Mouse (Mus musculus) R1 (cell line): ENCODE results near the gene Parvg.
"Not testable (repeated sequence)": the region's sequence is repeated elsewhere in the genome, so short reads cannot be mapped to it uniquely, and the experiment has no call there.

Experiments
- DNase-seq: peaks from one replicate; pipeline ENCODE4 v3.0.0-alpha.2; 2018; ENCODE audit warnings: low read depth, low spot score

Gene Parvg

DNA sequence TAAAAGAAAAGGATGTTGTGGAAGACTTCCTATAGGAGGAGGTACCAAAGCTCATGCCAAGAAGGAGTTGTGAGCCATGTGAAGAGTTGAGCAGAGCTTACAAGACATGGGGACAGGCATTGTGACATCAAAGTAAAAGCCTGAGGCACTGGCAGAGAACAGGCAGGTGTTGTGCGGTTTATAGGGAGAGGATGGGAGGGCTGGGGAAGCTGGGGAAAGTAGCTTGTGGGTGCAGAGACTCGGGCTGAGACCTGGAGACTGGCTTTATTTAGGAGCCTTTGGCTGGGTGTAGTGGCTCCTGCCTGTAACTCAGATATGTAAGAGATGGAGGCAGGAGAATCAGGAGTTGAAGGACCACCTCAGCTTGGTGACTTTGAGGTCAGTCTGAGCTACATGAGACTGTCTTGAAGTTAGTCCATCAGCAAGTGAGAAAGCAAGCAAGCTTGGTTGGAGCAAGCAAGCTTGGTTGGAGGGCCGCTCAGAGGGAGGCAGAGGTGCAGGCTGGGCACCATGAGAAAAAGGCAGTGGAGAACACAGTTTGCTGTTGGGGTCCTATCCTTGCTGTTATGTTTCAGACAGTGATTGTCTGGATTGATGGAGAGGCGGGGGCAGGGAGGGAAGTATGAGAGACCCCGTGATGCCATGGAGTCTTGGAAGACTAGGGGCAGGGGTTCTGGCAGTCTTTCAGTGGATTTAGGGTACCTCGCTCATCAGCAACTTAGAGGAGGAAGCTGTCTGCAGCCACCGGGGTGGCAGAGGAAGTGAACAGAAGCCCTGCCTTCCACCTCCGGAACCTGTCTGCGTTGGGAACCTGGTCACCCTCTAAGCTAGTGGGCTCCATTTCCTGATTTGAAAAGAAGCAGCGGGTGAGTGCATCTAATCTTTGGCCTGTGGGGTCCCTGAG lies at the start of gene Parvg:
Parvg (plus strand) TSS at position 61 of the 904 bp plus-strand sequence.
- no peak for DNase-seq

DNA sequence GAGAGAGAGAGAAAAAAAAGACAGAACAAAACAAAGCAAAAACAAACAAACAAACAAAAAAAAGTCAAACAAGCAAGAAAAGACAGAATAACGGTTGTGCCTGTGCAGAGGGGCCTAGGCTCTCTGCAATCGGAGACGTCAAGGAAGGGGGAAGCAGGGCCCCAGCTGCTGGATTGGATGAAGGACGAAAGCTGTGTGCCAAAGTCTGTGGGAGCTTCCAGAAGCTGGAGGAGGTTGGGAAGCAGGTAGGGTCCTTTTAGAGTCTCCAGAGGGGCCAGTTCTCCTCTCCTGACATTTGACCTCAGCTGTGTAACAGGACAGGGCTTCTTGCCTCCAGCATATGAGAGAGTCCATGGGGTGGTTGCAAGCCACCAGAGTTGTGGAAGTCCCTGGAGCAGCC lies 47.8 kb upstream of the Parvg start:
- no peak for DNase-seq

DNA sequence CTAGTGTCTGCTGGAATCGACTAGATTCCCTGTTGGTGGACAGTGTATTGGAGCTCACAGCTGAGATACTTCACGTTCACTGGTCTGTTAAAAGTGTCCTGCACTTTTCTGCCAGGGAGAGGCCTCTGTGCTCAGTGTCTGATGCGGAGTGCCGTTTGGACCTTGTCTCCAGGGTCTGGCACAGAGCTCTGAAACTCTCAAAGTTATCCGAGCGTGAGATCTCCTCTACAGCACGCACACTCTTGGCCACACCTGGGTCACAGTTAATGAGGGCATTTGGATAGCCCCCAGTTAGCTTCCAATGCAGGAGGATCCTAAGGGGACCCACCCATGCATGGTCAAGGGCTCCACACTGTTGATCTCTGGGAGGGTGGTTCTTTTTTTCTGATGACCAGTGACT lies 45.7 kb upstream of the Parvg start:
- no peak for DNase-seq

DNA sequence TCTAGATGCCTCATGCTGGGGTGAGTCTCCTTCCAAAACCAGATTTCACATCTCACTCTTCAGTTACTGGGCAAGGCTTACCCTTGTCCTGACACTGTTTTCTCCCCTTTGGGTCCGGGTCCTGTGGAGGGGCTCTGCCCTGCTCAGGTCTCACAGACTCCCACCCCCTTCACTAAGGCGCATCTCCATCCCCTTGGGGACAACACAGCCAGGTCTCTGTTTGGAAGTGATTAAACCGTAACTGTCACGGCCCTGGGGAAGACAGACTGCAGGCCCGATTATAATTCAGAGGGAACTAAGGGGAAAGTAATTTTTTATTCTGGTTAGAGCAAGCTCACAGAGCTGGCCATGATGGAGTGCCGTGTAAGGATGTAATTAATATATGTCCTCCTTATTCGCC lies 45.2 kb upstream of the Parvg start:
- DNase-seq: no peak

DNA sequence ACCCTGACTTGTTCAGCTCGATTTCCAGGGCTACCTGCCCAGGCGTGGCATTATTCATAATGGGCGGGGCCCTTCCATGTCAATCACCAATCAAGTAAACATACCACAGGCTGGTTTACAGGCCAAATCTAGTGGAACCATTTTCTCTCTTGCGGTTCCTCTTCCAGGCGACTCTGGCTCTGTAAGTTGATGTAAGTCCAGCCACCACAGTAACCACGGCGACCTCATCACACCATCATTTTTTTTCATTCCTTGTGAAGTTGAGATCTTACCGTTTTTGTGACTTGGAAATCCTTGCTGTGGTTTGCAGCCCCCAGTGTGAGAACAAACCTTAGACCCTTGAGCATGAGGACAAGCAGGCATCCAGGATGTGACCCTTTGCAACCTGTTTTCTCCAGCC lies 43.5 kb upstream of the Parvg start:
- DNase-seq: no peak

DNA sequence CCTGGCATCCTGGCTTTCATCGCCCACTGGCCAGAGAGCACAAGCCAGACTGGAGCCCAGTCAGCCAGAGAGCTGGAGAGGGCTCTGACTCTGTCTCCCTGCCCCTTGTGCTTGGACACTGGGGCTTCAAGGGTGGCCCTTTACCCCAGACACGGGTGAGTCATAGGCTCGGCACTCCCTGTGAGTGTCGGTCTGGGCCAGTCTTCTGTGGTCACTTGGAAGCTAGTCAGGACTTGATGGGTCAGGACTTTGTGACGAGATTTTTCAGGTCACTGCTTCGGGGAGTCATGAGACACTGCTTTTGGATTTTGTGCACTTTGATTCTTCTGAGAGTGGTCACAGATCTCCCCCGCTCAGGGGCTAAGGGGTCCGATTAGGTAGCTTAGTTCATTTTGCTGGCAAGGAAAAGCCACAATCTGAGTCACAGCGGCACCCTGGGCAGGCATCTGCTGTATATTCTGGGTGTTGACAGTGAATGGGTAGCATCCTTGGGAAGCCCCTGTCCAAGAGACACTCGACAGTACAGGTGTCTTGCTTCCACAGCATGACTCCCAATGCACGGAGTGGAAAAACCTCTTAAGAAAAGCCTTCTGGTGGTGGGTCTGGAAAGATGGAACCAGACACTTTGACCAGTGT lies 43.0 kb upstream of the Parvg start:
- DNase-seq: no peak

DNA sequence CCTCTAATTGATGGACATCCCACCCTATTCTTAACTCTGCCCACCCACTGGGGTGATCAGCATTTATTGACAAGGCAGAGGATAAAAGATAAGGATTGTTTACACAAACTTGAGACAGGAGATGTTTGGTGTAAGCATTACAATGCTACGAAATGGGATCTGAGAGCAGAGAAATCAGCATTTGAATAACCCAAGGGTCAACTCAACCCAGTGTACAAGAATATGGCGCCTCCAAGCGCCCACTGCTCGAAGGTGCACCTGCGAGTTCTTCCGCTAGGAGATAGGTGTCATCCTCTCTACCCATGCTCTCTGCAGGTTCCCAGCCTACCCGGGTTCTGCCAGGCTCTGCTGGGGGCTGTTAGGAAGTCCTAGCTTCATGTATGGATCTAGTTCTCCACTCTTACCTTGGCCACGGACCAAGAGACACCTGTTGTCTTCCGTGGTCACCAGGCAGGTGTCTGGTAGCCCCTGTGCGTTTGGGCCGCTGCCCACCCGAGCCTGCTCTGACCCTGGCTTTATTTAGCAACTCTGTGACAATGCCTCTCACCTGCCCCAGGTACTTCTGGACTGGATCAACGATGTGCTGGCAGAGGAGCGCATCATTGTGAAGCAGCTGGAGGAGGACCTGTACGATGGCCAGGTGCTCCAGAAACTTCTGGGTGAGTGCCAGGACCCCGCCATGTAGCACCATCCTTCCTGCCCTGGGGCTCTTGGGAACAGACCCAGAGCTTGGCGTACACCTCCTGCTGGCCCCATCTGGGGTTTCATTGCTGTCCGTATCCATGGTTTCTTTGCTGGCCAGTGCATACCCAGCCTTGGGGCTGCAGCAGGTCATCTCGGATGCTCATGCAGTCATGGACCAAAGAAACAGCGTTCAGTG lies 41.4 kb upstream of the Parvg start:
- peak; percentile 83 for DNase-seq

DNA sequence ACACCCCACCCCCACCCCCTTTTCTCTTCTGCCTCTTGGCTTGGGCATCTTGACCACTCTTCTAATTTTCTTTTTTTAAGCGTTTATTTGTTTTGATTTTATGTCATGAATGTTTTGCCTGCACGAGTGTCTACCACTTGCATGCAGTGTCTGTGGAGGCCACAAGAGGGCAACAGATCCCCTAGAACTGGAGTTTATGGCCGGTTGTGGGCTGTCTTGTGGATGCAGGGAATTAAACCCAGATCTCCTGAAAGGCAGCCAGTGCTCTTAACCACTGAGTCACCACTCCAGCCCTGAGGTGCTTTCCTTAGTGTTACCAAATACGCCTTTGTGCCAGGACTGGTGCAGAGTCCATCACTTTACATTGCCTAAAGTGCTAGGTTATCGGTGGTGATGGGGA lies 39.8 kb upstream of the Parvg start:
- DNase-seq: peak; percentile 61

DNA sequence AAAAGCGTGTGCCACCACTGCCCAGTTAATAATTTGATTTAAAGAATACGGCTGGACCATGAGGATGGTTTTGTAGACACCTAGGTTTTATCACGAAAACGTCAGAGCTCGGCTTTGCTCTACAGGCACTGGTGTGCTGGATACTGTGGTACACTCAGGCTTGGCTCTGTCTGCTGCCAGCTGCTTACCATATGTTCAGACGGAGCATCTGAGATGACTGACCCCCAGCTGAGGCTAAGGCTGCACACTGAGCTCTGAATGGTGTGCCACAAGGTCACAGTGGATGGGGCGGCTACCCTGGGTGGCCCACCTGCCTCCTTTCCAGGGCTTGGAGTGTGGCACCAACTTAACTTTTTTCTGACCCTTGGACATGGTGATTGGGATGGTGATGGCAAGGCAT lies 38.4 kb upstream of the Parvg start:
- no peak for DNase-seq

DNA sequence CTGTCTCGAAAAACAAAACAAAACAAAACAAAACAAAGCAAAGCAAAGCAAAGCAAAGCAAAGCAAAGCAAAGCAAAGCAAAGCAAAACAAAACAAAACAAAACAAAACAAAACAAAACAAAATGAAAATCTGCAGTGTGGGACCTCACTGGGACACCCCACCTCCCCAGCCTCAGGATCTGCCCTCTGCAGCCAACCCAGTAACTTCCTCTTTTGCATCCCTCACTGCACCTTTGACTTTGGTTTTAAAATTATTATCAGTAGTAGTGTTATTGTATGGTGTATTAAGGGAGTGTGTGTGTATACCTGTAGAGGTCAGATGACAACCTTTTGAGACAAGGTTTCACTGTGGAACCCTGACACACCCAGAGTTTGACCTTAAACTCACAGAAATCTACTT lies 34.9 kb upstream of the Parvg start:
- not testable (repeated sequence) for DNase-seq

DNA sequence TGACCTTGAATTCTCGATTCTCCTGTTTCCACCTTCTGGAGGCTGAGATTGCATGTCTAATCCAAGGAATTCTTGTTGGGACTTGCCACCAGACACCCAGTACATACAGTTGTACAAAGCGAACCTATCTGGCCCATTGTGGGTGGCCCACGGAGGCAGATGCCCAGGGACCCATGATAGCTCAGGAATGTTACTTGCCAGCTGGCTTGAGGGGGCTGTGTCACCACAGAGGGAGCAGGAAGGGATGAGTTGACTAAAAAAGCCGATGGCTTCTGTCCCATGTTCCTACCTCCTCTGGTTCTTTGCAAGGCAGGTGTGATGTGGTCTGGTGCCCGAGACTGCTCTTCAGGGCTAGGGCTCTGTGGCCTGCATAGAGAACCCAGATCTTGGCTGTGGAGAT lies 32.7 kb upstream of the Parvg start:
- no peak for DNase-seq

DNA sequence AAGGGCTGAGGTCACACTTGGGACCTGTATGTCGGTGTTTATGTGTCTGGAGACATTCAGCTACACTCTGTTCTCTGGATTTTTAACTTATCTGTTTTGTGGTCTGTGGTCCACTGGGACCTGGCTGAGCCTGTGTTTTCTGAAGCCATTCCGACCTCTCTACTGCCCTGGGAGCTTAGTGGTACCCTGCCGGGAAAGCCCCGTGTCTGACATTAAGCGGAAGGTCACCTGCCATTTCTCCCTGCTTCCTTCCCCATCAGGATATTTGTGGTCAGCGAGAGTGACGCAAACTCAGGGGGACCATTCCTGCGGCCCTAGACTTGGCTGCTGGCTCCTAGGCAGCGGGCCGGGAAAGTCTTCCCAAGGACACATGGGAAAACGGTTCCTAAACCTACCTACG lies 30.2 kb upstream of the Parvg start:
- DNase-seq: no peak

DNA sequence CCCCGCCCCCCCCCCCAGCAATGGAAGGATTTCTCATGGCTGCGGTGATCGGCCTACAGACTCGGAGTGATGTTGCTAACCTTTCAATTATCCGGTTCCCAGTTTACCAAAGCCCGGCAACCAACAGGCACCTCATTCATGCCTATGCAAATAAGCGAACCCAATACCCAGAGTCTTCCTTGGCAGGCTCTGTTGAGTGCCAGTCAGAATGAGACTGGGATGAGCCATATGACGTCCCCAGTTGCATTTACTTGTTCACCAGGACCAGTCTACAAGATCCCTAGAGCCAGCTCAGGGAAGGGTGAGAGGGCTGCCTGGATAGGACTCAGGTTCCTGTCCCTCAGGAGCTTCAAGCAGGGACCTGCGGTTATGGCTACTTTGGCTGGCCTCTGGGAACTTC lies 29.4 kb upstream of the Parvg start:
- DNase-seq: no peak

DNA sequence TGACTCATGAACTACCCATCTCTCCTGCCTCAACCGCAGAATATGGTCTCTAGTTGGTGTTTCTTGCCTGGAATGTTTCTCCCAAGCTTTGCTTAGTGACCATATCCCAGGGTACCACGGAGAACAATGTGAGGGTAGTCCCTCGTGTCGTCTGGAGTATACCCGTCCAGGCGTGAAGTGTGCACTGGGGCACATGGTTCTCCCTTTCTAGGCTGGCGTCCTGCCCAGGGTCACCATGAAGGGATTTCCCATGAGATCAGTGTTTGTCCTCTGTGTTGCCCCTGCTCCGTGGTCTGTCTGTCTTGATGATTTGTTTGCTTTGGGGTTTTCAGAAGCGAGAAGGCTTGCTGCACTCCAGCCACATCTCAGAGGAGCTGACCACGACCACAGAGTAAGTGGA lies 28.6 kb upstream of the Parvg start:
- DNase-seq: no peak

DNA sequence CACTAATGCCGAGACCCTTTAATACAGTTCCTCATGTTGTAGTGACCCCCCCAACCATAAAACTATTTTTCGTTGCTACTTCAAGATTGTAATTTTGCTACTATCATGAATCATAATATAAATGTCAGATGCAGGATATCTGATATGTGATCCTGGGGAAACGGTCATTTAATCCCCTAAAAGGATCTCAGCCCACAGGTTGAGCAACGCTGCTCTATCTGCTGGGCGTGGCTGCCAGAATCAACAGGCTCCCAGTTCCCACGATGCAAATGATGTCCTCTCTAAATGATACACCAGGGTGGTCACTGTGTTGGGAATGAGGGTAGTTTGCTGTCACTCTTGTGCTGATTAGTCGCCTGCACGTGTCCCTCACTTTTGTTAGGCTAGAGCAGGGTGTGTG lies 26.4 kb upstream of the Parvg start:
- no peak for DNase-seq

DNA sequence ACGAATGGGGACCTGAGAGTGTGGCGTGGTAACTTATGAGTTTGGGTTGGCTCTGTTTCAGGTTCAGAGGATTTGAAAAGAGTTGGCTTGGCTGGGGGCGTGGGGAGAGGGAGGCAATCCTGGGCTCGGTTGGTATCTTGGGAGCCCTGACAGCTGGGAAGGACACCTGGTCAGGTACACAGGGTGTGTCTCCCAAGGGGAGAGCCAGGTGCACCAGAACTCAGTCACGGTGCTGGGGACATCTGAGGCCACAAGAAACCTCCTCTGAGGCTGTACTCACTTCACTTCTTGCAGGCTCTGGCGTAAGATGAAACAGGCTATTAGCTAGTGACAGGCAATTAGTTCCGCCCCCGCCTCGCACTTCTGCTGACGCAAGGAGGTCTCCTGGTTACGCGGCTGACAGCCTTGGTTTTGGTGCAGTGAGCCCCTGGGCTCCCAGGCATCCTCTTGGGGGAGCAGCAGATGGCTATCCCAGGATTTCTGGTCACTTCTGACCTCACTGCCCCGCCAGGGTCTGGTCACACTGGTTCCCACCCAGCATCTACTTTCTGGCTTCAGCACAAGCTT lies 24.9 kb upstream of the Parvg start:
- DNase-seq: no peak

DNA sequence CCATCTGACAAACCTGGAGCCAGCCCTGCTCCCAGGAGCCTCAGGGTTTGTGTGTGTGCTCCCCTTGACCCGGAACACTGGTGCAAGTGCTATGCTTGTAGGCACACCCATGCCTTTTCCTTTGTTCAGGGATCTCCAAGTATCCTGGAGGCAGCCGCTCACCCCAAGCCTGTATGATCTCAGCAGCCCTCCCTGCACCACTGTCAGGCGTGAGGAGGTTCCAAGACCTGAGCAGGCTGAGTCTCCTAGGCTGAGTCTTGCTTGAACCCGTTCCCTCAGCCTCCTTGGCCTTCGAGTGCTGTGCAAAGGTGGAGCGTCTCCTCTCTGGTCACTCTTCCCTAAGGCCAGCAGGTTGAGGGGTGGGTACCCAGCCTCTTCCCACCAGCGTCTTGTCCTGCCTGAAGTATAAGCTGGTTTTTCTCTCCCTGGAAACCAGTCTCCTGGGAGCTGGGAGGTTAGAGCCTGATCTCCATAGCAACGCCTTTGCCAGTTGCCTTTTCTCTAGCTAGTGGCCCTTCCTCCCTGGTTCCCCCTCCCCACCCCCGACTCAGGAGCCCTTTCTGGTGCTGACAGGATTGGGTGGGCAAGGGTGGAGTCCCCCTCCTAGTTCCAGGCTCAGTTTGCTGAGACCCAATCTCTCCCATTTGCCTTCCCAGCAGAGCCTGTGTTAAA lies 24.0 kb upstream of the Parvg start:
- peak; percentile 23 for DNase-seq

DNA sequence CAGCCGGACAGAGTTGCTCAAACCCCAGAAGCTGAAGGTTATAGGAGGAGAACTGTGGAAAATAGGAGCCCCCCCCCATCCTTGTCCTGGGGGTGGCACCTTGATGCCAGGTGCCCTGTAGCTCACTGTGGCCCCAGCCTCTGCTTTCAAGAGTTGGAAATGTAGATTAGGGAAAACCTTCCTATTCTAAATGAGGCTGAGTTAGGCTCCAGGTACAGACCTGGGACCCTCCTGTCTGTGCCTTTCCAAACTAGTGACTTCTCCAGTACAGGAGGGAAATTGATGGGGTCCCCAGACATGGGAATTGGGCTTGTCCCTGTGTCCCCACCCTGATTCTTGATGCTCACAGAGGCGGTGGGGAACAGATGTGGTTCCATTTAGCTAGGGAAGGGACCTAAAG lies 23.2 kb upstream of the Parvg start:
- no peak for DNase-seq

DNA sequence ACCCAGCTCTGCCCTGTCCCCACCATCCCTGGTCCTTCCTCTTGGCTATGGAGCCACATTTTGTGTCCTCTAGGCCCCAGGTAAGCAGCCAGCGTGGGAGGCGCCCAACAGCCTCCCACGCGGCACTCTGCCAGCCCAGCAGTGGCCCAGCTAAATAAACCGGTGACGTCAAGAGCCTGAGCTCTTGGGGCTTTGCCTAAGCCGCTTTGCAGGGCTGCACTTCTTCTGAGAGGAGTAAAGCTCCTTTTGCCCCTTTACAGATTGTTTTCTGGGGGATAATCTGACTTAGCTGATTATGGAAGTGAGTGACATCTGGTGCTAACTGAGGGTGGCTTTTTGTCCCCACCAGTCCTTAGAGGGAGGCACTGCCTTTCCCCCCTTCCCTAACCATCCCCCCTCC lies 22.8 kb upstream of the Parvg start:
- DNase-seq: no peak

DNA sequence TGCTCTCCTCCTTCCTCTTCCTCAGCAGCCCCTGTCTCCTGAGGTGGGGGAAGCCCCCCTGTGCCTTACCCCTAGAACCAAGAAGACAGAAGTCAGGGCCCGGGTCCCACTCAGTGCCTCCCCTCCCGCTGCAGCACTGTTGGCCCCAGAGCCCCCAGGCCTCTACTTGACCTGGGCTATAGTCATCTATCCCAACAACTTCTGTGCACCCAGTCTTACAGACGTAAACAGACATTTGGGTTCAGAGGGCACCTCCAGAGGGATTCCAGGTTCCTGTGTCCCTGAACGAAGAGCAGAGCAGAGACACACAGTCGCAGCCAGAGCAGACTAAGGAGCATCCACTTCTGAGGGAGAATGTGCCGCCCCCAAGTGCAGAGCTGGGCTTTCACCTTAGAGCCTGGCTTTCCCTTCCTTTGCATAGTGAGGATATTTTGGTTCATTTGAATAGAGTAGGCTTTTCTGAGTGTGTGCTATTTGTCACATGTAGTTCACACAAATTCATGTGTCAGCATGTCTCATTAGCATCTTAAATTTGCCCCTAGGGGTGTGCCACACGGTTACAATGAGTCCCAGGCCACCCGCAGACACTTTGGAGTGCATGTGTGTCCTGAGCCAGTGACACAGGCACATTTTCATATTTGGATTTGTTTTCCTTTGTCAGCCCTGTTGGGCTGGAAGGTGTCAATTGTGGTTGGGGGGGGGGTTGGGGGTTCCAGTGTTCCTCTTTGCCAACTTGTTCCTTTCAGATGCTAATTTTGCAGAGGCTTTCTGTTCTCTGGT lies 22.0 kb upstream of the Parvg start:
- no peak for DNase-seq

DNA sequence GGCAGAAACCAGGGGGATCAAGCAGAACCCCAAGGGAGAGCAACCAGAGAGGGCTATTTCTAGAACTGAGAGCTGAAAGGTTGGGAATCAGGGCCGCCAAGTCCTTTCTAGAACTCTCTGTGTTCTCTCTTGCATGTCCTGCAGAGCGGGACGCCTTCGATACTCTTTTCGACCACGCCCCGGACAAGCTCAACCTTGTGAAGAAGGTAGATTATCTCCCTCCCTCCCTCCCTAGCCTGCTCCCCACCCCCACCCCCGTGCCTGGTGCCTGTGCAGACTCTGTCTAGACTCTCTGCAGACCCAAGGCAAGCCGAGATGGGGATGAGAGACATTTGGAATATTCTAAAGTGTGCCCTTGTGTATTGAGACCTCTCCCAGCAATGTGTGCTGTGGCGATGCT lies 20.6 kb upstream of the Parvg start:
- DNase-seq: no peak
